Mouse (Mus musculus) mouse trophoblast stem cell (cell line): ENCODE results near the gene Myo6.

ENCODE experiments used
- in situ Hi-C, 2 experiments: fragments of 300-500 bp; cut with MseI, MboI; formaldehyde crosslinking; loops; 2 replicates in 1 of 2; 3 replicates in 1 of 2; pipeline ENCODE4 v1.15.1; 2025

The Myo6 gene

DNA sequence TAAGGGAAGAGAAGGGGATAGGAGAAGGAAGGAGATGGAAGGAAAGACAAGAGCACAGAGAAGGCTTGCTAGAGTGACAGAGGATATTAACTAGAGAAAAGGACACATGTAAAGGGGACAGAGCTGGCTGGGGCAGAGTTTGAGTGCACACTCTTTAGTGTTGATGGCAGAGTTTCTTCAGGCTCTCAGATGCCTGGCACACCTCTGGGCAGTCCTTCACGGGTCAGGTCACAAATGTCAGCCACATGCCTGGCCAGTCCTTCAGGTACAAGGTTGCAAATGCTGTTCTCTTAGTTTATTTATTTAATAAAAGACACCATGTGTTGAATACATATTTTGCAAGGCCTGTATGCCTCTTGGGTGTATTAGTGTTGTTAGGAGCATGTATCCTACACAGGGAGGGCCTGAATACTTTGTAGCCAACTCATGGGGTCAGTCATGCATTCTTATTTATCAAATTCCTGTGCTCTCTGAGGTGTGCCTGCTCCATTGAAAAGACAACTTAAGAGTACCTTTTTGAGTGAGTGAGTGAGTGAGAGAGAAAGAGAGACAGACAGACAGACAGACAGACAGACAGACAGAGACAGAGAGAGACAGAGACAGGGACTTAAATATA lies 72.5 kb downstream of the Myo6 start:
- in situ Hi-C loops: no loop called here

DNA sequence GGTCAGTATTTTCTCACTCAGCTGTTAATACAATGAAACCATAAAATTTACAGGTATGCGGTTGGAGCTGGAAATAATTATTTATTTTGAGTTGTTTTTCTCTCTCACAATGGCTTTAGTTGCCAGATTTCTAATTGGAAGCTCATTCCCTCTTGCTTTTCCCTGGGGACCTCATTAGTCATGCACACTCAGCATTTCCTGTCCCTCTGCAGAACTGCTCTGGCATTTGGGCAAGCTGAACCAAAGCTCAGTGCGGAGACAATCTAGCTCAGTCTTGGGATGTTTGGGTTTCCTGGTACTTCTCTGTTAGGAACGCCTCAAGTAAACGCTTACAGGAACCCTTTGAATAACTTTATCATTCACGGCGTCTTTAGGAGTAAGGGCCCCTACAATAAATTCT lies 76.9 kb downstream of the Myo6 start:
- in situ Hi-C loops: no loop called here

DNA sequence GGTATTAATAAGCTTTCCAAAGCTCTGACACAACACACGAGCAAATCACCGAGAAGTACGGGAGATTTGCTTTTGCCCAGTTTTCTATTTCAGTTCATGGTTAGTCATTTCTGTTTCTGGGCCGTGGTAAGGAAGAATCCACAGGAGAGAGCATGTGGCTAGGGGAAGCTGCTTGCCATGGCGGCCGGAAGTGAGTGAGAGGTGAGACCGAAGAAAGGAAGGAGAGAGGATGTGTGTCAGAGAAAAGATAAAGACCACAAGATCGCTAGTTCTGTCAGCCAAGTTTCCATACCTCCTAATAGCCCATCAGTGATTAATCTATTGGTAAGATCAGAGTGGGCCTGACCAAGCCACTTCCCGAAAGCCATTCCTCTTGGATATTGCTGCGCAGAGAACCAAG lies 87.3 kb downstream of the Myo6 start:
- in situ Hi-C loops: no loop called here

DNA sequence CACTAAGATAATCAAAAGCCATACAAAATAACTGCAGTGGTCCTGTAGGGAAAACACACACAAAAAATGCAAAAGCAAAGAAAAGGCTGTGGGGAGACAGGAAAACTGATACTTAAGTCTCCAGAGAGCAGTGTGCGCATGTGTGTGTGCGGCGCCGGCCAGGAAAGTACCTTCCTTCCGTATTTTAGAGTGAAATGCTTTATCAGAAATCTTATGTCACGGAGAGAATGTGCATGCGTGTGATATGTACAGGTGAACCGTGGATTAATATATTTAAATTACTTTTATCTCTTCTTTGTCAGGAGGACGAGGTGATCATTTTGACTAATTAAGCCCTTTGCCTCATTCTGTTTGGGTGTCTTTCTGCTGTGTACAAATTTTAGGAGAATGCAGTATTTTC lies 88.4 kb downstream of the Myo6 start:
- in situ Hi-C loops: no loop called here

DNA sequence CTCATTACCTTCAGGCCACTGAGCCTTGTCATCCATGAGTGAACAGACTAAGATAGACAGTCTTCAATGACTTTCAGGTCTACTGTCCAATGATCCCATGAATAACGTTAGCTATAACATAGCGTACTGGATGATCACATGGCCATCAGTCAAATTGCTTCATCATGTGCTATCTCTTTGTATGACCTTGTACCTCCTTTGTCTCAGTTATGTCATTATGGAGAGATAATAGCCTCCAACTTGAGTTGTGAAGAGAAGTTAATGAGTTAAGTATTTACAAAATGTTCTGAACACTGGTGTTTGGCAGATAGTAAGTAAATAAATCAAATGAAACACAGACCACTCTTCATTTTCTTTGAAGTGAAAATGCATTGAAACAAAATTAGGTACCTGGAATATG lies 91.7 kb downstream of the Myo6 start:
- in situ Hi-C loops: no loop called here

DNA sequence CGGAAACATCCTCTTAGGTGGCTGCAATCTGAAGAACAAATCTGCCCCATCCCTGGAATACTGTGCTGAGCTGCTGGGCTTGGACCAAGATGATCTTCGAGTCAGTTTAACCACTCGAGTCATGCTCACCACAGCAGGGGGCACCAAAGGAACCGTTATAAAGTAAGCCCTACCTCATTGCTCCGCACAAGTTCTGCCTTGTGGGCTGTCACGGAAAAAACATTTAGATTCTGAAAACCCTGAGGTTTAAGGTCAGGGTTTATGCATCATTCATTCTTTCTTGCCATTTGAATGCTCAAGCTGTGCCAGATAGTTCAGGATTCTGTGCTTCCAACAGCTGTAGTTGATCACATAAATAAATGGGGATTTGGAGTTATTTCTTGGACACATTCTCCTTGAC lies 93.6 kb downstream of the Myo6 start:
- in situ Hi-C loops: no loop called here

DNA sequence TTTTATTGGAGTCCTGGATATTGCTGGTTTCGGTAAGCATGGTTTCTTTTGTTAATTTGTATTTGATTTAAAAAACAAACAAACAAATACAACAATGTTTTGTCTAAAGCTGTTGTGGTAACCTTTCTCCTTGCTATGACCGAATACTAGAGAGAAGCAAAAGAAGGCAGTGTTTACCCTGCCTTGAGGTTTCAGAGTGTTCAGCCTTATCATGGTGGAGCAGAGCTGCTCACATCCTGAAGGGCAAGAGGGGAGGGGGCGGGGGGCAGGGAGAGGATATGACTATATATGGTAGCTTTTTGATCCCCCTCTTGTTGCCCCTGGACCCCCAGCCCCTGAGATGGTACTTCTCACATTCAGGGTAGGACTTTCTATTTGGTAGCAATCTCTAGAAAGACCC lies 96.1 kb downstream of the Myo6 start:
- in situ Hi-C loops: no loop called here

DNA sequence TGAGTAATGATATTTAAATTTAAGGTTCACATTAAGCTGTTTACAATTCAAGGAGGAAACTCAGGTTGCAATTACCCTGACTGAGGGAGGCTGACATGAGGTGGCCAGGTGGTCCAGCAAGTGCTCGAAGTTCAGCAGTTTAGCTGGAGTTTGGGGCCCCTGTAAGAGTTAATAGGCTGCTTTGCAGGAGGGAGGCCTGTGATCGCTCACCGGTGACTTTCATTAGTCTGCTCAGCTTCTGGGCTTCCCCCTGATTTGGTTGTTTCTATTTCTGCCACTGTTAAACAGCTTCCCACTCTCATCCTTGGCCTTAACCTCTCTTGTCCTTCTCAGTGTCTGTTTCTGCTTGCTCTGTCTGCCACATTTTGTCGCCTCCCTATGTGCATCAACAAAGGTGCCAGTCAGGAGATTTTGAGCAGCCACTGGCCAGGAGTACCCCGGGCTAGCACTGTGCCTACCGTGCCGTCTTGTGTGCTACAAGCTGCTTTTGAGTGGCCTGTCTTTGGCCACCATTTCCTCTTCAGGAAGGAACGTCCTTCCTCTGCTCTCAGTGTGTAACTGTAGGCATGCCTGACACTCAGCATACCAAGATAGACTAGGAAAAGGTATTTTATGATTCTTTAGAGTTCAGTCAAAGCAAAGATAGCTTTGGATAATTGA lies 97.7 kb downstream of the Myo6 start:
- in situ Hi-C loops: no loop called here

DNA sequence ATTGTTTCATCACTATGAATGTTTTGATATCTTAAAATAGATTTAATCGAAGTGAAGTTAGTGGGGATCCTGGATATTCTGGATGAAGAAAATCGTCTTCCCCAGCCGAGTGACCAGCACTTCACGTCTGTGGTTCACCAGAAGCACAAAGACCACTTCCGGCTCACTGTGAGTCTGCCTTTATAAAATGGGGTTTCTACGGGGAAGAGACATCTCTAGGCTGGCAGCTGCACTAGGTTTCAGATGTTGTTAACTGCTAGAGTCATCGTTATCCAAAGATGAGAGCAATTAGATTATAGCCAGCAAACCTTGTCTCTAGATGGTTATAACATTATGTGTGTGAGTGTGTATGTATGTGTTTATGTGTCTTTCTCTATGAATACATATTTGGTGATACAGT lies 101.3 kb downstream of the Myo6 start:
- in situ Hi-C loops: no loop called here

DNA sequence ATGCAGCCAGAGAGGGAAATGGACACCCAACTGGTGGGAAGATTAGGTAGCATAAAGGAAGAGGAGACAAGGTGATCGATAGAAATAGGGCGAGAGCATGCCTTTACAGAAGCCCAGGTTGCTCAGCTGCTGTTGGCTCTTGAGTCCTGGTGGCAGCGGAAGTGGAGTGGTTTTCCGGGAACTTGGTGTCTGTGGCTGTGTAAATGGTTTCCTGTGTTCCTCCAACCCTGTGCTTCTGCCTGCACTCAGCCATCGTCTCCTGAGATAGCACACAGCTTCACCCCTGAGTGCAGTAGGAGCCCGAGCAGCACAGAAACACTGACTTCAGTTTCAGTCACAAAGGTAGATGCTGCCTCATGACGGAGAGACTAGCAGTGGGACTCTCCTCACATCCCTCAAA lies 101.7 kb downstream of the Myo6 start:
- in situ Hi-C loops: no loop called here

DNA sequence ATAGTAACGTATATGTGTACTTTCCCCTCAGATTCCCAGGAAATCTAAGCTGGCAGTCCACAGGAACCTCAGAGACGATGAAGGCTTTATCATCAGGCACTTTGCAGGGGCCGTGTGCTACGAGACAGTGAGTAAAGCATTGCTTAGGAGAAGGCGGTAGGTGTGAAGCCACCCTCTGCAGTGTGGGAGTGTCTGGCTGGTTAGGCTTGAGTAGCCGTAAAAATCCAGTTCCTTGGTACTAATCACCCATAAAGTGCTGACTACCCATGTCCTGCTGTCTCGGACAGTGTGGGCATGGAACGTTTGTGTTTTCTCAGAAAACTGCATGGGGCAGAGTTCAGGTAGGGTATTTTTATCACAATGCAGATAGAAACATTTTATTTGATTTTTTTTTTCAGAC lies 104.8 kb downstream of the Myo6 start:
- in situ Hi-C loops: no loop called here

DNA sequence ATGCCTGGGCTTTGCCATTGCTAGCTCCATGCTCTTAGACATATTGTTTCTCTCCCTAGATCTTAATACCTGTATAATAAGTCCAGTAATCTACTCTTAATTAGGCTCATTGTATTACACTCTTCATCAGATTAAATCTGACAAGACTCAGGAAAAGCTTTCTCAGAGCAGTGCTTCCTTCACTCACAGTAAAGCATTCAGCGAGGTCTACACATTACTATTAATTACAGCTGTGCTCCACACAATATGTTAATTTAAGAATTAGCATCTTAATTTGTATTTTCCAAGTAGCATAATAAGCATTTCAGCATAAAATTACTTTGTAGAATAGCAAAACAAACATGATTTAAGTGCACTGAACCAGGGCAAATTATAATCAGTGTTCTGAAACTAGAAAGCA lies 108.1 kb downstream of the Myo6 start:
- in situ Hi-C loops: no loop called here

DNA sequence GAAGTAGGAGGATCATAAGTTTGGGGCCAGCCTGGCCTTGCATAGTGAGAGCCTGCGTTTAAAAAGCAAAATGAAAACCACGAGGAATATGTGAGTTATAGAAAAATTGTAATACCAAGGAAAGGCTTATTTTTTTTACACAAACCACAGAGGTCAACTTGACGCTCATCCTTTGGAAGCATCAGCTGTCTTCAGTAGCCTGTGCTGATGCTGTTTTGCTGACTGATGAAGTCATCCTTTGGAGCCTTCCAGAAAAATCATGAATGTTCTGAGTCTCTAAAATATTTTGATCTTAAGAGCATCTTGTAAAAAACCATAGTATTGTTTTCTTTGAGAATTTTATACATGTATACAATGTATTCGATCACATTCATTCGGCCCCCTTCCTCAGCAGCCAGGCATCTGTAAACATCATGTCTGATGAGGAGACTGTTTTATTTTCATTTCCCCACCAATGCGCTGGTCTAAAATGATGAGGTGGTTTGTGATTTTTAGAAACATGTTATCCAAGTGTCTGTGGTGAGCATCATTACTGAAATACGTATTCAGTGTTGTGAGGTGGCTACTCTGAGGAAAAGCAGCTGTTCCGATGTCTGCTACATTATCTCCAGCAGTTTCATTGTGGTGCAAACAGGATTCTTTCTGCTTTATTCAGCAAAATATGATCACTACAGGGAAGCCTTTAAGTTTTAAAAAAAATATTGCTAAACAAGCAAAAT lies 110.4 kb downstream of the Myo6 start:
- in situ Hi-C loops: no loop called here

DNA sequence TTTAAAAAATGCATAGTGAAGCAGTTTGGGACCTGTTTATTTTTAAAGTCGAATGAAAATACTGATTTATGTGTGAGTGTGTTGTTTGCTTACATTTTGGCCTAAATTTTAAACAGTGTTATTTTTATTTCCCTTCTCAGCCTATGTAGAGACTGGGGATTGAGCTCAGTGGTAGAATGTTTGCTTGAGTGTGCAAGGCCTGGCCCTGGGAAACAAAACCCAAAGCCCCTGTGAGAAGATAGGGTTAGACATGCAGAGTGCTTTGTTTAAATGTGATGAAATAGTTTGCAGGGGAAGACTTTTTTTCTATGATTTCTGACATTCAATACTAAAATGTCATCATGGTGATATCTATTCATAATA lies 110.9 kb downstream of the Myo6 start:
- in situ Hi-C loops: no loop called here

DNA sequence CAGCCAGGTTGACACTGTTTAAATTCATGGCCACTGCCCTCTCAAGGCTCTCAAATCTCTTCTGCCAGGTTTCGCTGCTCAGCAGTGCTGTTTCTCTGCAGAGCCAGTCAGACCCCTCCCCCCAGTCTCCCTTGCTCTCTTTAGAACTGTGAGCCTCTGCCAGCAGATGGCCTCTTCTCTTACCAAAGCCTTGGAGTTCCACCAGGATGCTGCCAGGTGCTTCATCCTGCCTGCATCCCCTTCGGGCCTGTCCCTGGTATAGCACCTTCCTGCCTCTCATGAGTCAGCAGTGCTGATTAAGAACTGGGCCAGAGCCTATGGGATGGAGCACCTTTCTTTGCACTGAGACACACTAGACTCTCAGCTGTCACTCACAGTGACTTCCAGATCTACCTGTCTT lies 112.3 kb downstream of the Myo6 start:
- in situ Hi-C loops: no loop called here

DNA sequence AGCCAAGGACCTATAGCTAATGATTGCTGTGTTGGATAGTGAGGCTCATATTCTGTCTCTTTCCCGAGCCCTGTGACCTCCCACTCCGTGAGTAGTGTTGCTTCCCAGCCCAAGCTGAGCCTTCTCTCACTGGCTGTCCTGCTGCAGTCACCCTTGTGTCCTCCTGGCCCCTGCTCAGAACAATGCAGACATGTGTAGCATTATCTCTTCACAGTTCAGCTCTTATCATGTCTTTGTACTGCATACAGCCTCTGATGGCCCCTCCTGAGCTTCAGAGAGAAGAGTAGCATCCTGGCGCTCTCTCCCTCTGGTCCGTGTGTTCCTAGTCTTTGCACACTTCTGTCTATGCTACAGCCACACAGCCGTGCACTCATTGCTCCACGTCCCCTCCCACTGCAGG lies 112.9 kb downstream of the Myo6 start:
- in situ Hi-C loops: no loop called here

DNA sequence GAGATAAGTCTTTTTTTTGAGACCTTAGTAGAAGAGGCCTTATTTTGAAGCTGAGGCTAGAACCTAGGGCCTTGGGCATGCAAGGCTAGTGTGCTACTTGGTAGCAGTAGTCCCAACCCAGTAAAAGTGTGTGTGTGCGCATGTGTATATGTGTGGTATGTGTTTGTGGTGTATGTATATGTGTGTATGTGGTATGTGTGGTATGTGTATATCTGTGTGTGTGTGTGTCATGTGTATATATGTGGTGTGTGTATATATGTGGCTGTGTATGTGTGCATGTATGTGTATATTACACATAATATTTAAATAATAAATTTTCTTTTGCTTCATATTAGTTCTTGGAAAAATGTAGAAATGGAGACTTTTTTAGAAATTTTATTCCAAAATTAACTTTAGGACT lies 115.9 kb downstream of the Myo6 start:
- in situ Hi-C loops: no loop called here

DNA sequence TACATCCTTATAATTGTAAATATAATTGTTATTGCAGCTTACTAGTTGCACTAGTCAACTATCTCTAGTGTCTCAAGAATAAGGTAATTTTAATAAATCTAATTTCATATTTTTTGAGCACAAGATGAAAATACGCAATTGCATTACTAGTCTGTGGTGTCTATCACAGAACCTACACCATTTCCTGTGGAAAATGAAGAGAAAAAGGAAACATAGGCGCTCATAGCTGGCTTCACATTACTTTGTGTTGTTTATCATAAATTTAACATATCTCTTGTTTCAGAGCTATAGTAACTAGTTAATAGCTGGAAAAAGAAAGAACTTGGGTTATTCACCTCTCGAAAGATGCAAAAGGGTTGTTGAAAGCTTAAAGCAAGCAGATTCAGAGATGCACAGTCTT lies 117.6 kb downstream of the Myo6 start:
- in situ Hi-C loops: no loop called here

DNA sequence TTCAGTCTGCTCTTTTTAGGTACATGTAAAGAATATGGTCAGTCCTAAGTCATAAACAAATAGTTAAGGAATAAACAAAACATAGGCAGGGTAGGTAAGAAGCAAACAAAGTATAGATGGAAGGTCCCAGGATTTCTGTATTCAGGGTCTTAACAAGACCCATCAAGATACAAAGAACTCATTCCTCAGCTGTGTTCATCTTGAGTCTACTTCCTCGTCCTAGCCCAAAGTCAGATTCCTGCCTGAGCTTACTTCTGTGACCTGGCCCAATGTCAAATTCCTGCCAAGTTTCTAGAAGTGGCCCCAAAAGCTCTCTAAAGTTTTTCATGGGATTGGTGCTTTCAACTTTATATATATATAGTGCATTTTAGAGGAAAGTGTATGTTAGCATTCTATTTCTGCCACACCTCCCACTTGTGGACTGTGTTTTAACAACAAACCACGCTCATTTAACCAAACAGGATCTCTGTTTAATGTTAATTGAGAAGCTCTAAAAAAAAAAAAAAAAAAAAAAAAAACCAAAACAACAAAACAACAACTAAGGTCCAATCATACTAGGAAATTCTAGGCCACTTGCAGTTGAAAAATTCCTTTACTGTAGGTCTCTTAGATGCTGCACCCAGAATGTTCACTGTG lies 119.8 kb downstream of the Myo6 start:
- in situ Hi-C loops: no loop called here

DNA sequence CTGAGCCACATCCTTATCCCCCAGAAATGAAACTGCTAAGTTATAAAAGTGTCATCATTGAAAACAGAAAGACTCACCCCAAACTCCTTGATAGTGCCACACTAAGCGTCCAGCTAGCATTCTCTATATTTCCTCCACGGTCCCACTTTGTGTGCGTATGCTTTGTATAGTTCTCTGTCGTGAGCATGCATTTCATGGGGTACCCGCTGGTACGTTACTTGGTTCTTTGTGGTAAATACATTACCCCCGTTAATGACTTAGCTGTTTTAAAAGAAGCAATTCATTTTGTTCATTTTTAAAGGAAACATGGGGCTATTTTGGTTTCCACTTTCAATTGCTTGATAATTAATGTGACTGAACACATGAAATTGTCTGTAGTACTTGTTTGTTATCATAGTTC lies 122.0 kb downstream of the Myo6 start:
- in situ Hi-C loops: no loop called here

DNA sequence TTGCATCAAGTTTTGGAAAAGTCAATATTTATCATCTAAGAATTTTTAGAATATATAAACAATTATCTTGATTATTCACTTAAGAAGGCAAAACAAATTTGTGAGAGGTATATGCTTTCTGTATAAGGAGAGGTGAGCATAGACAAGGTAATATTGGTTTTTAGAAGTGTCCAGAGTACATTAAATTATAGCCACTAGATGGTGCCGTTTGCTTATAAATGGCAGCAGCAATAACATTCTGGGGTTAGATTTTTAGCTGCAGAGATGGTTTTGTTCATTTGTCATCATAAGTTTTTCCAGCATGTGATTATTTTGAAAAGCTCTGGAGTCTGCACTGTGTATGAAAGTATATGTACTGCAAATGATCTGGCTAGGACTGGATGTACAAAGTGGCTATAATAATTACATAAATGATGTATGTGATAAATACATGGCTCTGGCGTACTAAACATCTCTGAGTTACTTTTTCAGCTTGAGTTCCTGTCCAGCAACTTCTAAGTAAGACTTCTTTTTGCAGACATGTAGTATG lies 128.3 kb downstream of the Myo6 start:
- in situ Hi-C loops: no loop called here

DNA sequence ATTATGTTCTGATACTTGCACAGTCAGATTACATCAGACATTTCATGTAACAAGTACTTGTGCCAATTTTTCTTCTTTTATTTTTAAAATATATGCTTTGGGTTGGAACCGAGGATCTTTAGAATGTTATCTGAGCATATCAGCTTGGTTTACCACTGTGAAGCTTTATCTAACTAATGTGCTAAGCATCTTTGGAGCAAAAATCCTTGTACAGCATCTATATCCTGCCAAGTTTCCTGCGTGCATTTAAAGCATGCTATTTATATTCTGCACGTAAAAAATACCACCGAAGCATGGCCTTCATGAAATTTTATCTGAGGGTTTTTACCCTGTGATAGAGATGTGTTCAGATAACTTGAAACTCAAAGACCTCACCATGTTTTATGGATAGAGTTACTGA lies 131.3 kb downstream of the Myo6 start:
- in situ Hi-C loops: no loop called here

DNA sequence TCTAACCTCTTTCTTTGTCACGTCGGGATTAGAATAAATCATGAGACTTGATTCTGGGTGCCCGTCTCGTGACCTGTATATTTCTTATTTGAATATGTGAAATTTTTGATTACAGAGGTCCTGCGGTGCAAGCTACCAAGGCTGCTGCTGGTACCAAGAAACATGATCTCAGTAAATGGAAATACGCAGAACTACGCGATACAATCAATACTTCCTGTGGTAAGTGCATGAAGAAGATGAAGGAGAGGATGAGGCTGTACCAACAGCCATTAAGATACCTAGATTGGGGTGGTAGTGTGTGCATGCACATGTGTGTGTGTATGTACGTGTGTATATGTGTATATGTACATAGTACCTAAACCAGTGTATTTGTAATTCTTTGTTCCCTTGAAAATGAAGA lies 134.2 kb downstream of the Myo6 start:
- in situ Hi-C loops: no loop called here
